Mouse (Mus musculus) gastrocnemius, adult 2 months (tissue): ENCODE results near the gene Sin3b. TPM values are rescaled to one million over a fixed set of nuclear protein-coding genes. Genes with fewer than 3 reads are reported as not detected.

Source experiments
- DNase-seq: peaks from one replicate; pipeline ENCODE4 v3.0.0; 2022
- H3K27ac ChIP-seq: fragments of 200-600 bp; 2 replicates; pipeline ENCODE4 v1.8.1; 2022; ENCODE audit warnings: mild to moderate bottlenecking
- H3K4me3 ChIP-seq: fragments of 200-600 bp; 2 replicates; pipeline ENCODE4 v1.8.1; 2022; ENCODE audit warnings: mild to moderate bottlenecking, moderate library complexity
- CTCF ChIP-seq: fragments of 200-600 bp; IDR thresholded peaks from 2 replicates; pipeline ENCODE4 v1.8.1; 2022; ENCODE audit warnings: antibody characterized with exemption, mild to moderate bottlenecking, moderate library complexity
- intact Hi-C: fragments of 180-260 bp; cut with DNase I; formaldehyde crosslinking; loops from one replicate; pipeline ENCODE4 v1.15.1; 2025
- total RNA-seq, 2 experiments: library from RNA; stranded (reverse); gene quantifications; 2 replicates each; pipeline ENCODE4 v1.2.3; 2021

Sin3b gene
- total RNA-seq, 2 experiments from 2014 or later = 29.4 to 36.6 TPM

- intact Hi-C loops = no loop called here
- TF ChIP-seq CTCF = no peak
- no peak for DNase-seq
Observed at GRCm38 (mm10) chr8:72720541-72720940, 2.5 kb upstream of the Sin3b start.

GRCm38 (mm10) chr8:72723651-72724001 lies 541 bp downstream of the Sin3b start:
- Histone ChIP-seq H3K4me3 (peak overlapping the region; percentile 99), H3K27ac (peak overlapping the region; percentile 92)
- intact Hi-C loops = no loop called here
- no peak for TF ChIP-seq CTCF
- peak; percentile 40 for DNase-seq

More at GRCm38 (mm10) chr8:72720541-72720940, 2.5 kb upstream of the Sin3b start:
- no peak overlapping the region for H3K4me3 ChIP-seq
- no peak overlapping the region for H3K27ac ChIP-seq

GRCm38 (mm10) chr8:72728636-72729035 lies 5.6 kb downstream of the Sin3b start:
- H3K27ac ChIP-seq = no peak overlapping the region
- intact Hi-C loops = no loop called here
- no peak overlapping the region for H3K4me3 ChIP-seq
- no peak for DNase-seq
- TF ChIP-seq CTCF = no peak

- Histone ChIP-seq H3K4me3 (no peak overlapping the region), H3K27ac (no peak overlapping the region)
- intact Hi-C loops = no loop called here
- TF ChIP-seq CTCF = no peak
- DNase-seq = no peak
Observed at GRCm38 (mm10) chr8:72735001-72735400, 11.9 kb downstream of the Sin3b start.

GRCm38 (mm10) chr8:72736868-72737267 lies 13.8 kb downstream of the Sin3b start:
- no peak for TF ChIP-seq CTCF
- Histone ChIP-seq H3K27ac (no peak overlapping the region), H3K4me3 (no peak overlapping the region)
- DNase-seq = no peak
- intact Hi-C loops = no loop called here

- peak; percentile 85 for TF ChIP-seq CTCF
- Histone ChIP-seq H3K4me3 (no peak overlapping the region), H3K27ac (no peak overlapping the region)
- intact Hi-C loops = loop anchor here (1.0 kb wide), 1 partner anchor 66 kb away; no protein-coding TSS in a partner anchor
- peak; percentile 58 for DNase-seq
Observed at GRCm38 (mm10) chr8:72746061-72746460, 23.0 kb downstream of the Sin3b start.

- DNase-seq = no peak
- intact Hi-C loops = no loop called here
- no peak for TF ChIP-seq CTCF
Observed at GRCm38 (mm10) chr8:72749846-72750245, 26.8 kb downstream of the Sin3b start.

GRCm38 (mm10) chr8:72750266-72750665 lies 27.2 kb downstream of the Sin3b start:
- no peak for DNase-seq
- no peak for TF ChIP-seq CTCF
- no peak overlapping the region for H3K27ac ChIP-seq

More at GRCm38 (mm10) chr8:72749846-72750245, 26.8 kb downstream of the Sin3b start:
- H3K27ac ChIP-seq = no peak overlapping the region
- no peak overlapping the region for H3K4me3 ChIP-seq

GRCm38 (mm10) chr8:72751126-72751525 lies 28.0 kb downstream of the Sin3b start:
- intact Hi-C loops = no loop called here
- no peak for TF ChIP-seq CTCF
- Histone ChIP-seq H3K27ac (no peak overlapping the region), H3K4me3 (no peak overlapping the region)
- no peak for DNase-seq

More at GRCm38 (mm10) chr8:72750266-72750665, 27.2 kb downstream of the Sin3b start:
- intact Hi-C loops = no loop called here
- no peak overlapping the region for H3K4me3 ChIP-seq

- intact Hi-C loops = no loop called here
- Histone ChIP-seq H3K4me3 (no peak overlapping the region), H3K27ac (no peak overlapping the region)
- DNase-seq = no peak
- TF ChIP-seq CTCF = no peak
Observed at GRCm38 (mm10) chr8:72752289-72752688, 29.2 kb downstream of the Sin3b start.

- H3K27ac ChIP-seq = no peak overlapping the region
- intact Hi-C loops = no loop called here
- no peak for DNase-seq
Observed at GRCm38 (mm10) chr8:72753165-72753564, 30.1 kb downstream of the Sin3b start.

GRCm38 (mm10) chr8:72753781-72754180 lies 30.7 kb downstream of the Sin3b start:
- intact Hi-C loops = no loop called here
- Histone ChIP-seq H3K27ac (no peak overlapping the region), H3K4me3 (no peak overlapping the region)
- DNase-seq = no peak
- no peak for TF ChIP-seq CTCF

More at GRCm38 (mm10) chr8:72753165-72753564, 30.1 kb downstream of the Sin3b start:
- no peak overlapping the region for H3K4me3 ChIP-seq
- TF ChIP-seq CTCF = no peak

GRCm38 (mm10) chr8:72756031-72756430 lies 32.9 kb downstream of the Sin3b start:
- no peak for TF ChIP-seq CTCF

GRCm38 (mm10) chr8:72756771-72757390 lies 33.8 kb downstream of the Sin3b start:
- TF ChIP-seq CTCF = no peak
- Histone ChIP-seq H3K27ac (no peak overlapping the region), H3K4me3 (no peak overlapping the region)
- DNase-seq = no peak
- intact Hi-C loops = no loop called here

More at GRCm38 (mm10) chr8:72756031-72756430, 32.9 kb downstream of the Sin3b start:
- DNase-seq = no peak
- intact Hi-C loops = no loop called here
- Histone ChIP-seq H3K4me3 (no peak overlapping the region), H3K27ac (no peak overlapping the region)
